Comparison of ENCODE assay signal across 8 mouse cellular contexts in genomic region chr17:71474762-71475704, GRCm38 (mm10). TPM values are rescaled to one million over a fixed set of nuclear protein-coding genes. Genes with fewer than 3 reads are reported as not detected.
DNase-seq lines count a peak whose midpoint lies in the region; ATAC-seq and TF ChIP-seq lines count a peak whose summit lies in the region.

Smchd1 (minus strand) TSS chr17:71475343.

- peak; percentile 98 for ATAC-seq in frontal cortex, adult (ENCODE audit: low TSS enrichment)
- ATAC-seq in lung, embryonic 16.5 days (ENCODE audit: low read depth), result peak; percentile 98

- no peaks in the 10 kb centered on the region for H3K9me3 ChIP-seq in hindbrain, embryonic 10.5 days
- H3K9me3 ChIP-seq in lung, embryonic 16.5 days (ENCODE audit: control insufficient read depth, low read length), result no peaks in the 10 kb centered on the region

- H3K9ac ChIP-seq in lung, embryonic 16.5 days (ENCODE audit: low read length), result peak within 1 kb of the TSS; percentile 97

- no peaks in the 10 kb centered on the region for H3K27me3 ChIP-seq in hindbrain, embryonic 10.5 days (ENCODE audit: insufficient read depth, poor library complexity, severe bottlenecking)
- no peaks in the 10 kb centered on the region for H3K27me3 ChIP-seq in lung, embryonic 16.5 days (ENCODE audit: control insufficient read depth, insufficient read depth, low read depth, low read length)
- no peaks in the 10 kb centered on the region for H3K27me3 ChIP-seq in thymus, adult 2 months (ENCODE audit: control insufficient read depth, insufficient read depth, low read length)

- H3K4me2 ChIP-seq in lung, embryonic 16.5 days (ENCODE audit: low read depth, low read length), result peak within 1 kb of the TSS; percentile 85

- peak within 1 kb of the TSS; percentile 99 for H3K27ac ChIP-seq in hindbrain, embryonic 10.5 days
- H3K27ac ChIP-seq in lung, embryonic 16.5 days (ENCODE audit: low read length), result peak within 1 kb of the TSS; percentile 99
- peak within 1 kb of the TSS; percentile 62 for H3K27ac ChIP-seq in thymus, adult 2 months (ENCODE audit: control insufficient read depth, insufficient read depth, low read length)

- peaks cover 16% of the 10 kb centered on the region for H3K4me1 ChIP-seq in hindbrain, embryonic 10.5 days (replicated peaks)
- peaks cover 12% of the 10 kb centered on the region for H3K4me1 ChIP-seq in lung, embryonic 16.5 days (replicated peaks; ENCODE audit: control insufficient read depth, insufficient read depth, low read length)
- peaks cover 15% of the 10 kb centered on the region for H3K4me1 ChIP-seq in thymus, adult 2 months (replicated peaks; ENCODE audit: control insufficient read depth, insufficient read depth, low read length)

- TF ChIP-seq CTCF in thymus, adult 2 months (IDR thresholded peaks at IDR 0.05; ENCODE audit: borderline replicate concordance, control insufficient read depth, extremely low read depth, insufficient read depth, low read length, poor library complexity), result no peak

- WGBS in hindbrain, embryonic 10.5 days, result under 1% methylated on average over 104 of the region's 109 CpGs
- under 1% methylated on average over 89 of the region's 109 CpGs for WGBS in lung, embryonic 16.5 days
- WGBS in thymus, adult 2 months, result under 1% methylated on average over 107 of the region's 109 CpGs

- peak; percentile 60 for TF ChIP-seq POLR2A in thymus, adult 2 months (IDR thresholded peaks at IDR 0.05; ENCODE audit: control insufficient read depth, extremely low read depth, insufficient read depth, low read length, poor library complexity)

- peak within 1 kb of the TSS; percentile 87 for H3K4me3 ChIP-seq in hindbrain, embryonic 10.5 days
- peak within 1 kb of the TSS; percentile 92 for H3K4me3 ChIP-seq in lung, embryonic 16.5 days (ENCODE audit: low read length)
- H3K4me3 ChIP-seq in thymus, adult 2 months (ENCODE audit: control insufficient read depth, insufficient read depth, low read length), result peak within 1 kb of the TSS; percentile 69

- H3K36me3 ChIP-seq in hindbrain, embryonic 10.5 days, result no peaks in the 10 kb centered on the region
- no peaks in the 10 kb centered on the region for H3K36me3 ChIP-seq in lung, embryonic 16.5 days (ENCODE audit: control insufficient read depth, insufficient read depth, low read length)
- no peaks in the 10 kb centered on the region for H3K36me3 ChIP-seq in thymus, adult 2 months (ENCODE audit: control insufficient read depth, insufficient read depth, low read length)

- DNase-seq in Muller cell, postnatal 12 days (ENCODE audit: inconsistent ontology term), result peak; percentile 96
- DNase-seq in cerebellum, adult 9-10 months, result peak; percentile 91
- DNase-seq in hindbrain, embryonic 10.5 days (ENCODE audit: low spot score), result peak; percentile 96
- peak; percentile 94 for DNase-seq in layer of hippocampus, adult 9-11 months
- peak; percentile 95 for DNase-seq in ovary, adult 18-20 months (ENCODE audit: low spot score)
- peak; percentile 89 for DNase-seq in thymus, adult 2 months

RNA-seq across cellular contexts. Expression of gene Smchd1, which starts in this region (rescaled TPM):
- 50.7 and 79.2 TPM in 2 replicates for polyA plus RNA-seq in hindbrain, embryonic 10.5 days (2016; fragmentation: Nextera tagmentation; extraction: Ambion mirVana)
- polyA plus RNA-seq in lung, embryonic 16.5 days (2015; fragmentation: Nextera tagmentation; extraction: Ambion mirVana), result 56.1 and 58.6 TPM in 2 replicates
- polyA plus RNA-seq in thymus, adult 2 months (2012; rRNA removed), result 23.3 and 25.0 TPM in 2 replicates

Comparison
In these comparisons a context has a peak if more than half of its experiments do, and no peak if none do; other contexts are left out.
1. Peak in every context shown above with its lines: DNase-seq, ATAC-seq, H3K4me3 ChIP-seq and H3K27ac ChIP-seq.